Mouse (Mus musculus): ENCODE measurements around the gene Vwa2.

DNA sequence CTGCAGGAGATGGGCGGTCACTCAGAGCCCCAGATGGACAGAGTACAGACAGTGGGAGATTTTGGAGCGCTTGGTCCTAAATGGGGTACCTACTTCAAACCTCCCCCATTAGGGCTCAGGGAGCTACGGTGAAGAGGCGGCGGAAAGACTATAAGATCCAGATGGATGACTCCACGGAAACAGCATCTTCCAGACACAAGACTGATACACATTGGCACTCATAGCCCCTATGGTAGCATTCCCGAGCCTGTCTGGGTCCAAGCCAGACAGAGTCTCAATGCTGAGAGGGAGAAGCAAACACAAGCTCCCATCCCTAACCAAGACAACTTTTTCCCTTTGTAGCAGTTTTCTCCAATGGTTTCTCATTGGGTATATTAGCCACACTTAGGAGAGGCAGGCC lies 76.8 kb downstream of the Vwa2 start:
- TF ChIP-seq CTCF (IDR thresholded peaks at IDR 0.05; ENCODE audit: low read depth, low read length), result no peak
- no peak for TF ChIP-seq POLR2A (IDR thresholded peaks at IDR 0.05; ENCODE audit: insufficient read depth, low read length)
